Mouse (Mus musculus) skeletal muscle tissue, adult 2 months (tissue): ENCODE data around the gene Zfp563.

Experiments
- DNase-seq: peaks from one replicate; pipeline ENCODE4 v3.0.0-alpha.2; 2012; ENCODE audit warnings: low read depth, low spot score

Gene Zfp563

DNA sequence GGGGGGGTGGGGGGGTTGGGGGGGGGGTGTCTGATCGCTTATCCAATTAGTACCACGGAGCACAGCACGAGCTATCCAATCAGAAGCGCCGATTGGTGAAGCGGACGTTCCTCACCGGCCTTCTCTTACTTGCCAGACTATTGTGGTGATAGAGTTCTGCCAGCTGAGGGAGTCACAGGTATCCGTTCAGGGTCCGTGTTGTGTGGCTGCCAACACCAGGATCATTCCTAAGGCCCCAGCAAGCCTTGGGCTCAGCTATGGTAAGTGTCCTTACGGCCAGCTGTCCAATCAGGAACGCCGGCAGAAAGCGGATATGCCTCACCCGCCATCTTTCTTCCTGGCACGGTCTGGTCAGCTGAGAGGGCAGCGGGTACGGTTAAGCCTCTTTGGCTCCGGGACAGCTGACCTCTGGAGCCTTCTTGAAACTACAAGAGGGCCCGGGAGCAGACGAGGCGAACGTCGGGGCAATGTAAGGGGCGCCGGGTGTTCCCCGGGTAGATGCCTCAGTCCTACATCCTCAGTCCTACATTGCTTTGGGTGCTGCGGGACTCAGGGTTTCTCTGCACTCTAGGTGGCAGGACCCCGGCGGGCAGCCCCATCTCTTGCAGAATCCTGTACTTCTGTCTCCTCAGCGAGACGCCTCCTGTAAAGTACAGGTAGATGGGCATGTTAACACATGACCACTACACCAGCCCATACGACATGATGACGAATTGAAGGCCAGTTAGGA is at the start of gene Zfp563:
Gene Zfp563, plus strand, starts transcription at position 91 of the 730 bp plus-strand sequence.
- peak; percentile 94 for DNase-seq

DNA sequence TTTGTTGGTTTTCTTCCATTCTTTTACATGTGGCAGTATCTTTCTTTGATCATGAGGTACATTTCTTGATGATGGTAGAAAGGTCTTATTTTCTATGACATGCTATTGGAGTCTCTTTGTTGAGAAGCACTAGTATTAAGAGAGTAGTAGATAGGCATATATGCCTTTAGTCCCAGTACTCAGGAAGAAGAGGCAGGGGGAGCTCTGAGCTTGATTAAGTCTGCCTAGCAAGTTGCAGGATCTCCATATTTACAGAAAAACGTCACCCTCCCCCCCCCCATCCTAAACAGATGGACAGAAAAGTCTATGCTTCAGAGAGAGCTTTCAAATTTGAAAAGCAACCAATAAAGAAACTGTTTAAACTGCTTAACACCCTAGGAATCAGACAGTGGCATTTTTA is 30.3 kb upstream of the Zfp563 start:
- DNase-seq: no peak

DNA sequence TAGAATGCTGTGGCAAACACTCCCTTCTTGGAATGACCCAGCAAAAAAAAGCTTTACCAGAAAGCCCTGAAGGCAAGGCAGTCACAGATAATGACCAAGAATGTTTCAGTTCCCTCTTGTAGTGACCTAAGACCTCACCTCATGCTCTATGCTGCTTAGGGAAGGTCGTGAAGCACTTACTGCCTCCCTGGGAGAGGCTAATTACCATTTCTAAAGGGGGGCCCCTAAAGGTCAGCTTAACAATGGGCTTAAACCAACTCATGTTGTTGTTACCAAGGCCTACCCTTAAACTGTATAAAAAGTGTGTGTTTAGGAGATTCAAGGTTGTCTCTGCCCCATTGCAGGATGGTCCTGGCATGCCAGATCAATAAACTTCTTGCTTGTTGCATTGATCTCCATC is 26.1 kb upstream of the Zfp563 start:
- no peak for DNase-seq

DNA sequence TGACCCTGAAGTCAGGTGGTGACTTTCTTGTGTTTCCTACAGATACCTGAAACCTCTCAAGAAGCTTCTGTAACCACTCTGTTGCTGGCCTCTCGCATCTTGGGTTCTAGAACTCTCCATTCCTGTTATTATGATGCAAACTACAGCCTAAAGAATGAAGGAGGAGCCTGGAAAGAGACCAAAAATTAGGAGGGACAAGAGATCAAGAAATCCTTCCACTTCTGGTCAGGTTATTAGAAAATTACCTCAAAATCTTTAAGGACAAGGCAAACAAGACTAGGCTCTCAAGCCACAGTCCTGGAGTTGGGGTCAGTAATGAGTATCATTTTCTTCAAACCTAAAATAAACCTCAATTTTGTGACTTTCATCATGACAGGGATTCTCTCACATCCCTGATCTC is 21.2 kb upstream of the Zfp563 start, which contains the start of gene 4921501E09Rik:
Gene 4921501E09Rik, minus strand, starts transcription at position 101 of the 400 bp plus-strand sequence.
- DNase-seq: no peak

DNA sequence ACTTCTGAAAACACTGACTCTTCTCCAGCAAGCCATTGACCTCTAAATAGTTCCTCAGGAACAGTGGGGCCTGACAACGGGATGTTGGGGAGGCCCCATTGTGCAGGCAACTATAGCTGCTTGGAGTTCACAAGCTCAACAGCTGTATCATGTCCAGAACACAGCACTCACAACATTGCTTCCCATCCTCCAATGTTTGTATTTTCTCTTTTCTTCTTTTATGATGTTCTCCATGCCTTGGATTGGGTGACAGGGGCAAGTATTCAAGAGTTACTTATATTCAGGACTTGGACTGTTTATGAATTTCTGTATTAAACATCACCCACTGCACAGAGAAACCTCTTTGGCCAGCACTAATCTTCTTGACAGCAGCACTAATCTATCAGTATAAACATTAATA is 2.5 kb downstream of the Zfp563 start:
- no peak for DNase-seq

DNA sequence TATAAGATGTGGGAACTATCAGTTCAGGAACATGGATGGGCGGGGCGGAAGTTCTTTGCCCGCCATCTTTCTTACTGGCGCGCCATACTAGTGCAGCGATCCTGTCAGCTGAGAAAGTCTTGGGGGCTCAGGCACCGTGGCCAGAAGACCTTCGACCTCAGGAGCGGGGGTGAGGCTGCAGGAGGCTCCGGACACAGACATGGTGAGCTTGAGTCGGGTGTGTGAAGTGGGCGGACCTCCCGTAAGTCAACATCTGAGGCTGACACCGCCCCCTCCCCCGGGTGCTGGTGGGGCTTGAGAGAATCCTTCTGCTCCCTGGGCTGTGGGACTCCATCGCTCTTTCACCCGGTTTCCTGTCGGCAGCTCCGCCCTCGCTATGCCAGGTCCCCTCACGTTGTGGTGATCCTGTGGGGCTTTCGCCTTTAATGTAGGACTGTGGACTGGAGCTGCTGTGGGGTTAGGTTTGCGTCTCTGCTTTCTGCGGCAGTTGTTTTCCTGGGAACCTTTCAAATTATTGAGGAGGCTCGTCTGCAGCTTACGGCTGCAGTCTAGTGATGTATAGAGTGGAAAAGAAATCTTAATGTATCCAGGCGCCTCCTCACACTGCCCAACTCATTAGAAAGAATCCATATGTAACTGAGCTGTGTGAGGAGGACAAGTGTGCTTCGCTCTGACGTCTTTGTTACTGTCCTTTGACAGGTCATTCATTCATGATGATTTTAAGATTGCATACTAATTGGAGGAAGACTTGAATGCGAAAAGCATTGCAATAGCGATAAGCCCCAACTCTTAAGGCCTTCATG is 3.5 kb downstream of the Zfp563 start:
- peak; percentile 36 for DNase-seq

DNA sequence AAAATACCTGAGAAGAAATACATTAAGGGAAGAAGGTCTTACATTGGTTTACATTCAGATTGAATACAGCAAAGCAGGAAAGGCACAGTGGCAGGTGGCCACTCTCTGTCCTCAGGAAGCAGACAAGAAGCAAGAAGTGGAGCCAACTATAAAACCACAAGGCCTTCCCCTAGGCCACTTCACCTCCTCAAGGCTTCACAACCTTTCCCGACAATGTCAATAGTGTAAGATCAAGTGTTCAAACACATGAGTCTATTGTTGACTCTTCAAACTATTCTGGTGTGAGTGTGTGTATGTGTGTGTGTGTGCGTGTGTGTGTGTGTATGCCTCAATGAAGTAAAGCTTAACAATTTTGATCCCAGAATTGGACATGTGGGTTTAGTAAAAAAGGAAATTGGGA is 8.3 kb downstream of the Zfp563 start:
- no peak for DNase-seq

DNA sequence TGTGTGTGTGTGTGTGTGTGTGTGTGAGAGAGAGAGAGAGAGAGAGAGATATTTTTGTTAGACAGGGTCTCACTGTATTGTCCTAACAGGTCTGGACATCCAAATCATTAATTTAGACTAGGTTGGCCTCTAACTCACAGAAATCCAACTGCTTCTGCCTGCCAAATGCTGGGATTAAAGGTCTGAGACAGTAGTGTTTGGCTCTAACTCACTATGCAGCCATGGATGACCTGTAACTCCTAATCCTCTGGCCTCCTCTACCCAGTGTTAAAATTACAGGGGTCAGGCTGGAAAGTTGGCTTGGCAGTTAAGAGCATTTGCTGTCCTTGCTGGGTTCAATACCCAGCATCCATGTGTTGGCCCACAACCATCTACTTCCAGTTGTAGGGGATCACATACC is 35.4 kb downstream of the Zfp563 start:
- DNase-seq: no peak

DNA sequence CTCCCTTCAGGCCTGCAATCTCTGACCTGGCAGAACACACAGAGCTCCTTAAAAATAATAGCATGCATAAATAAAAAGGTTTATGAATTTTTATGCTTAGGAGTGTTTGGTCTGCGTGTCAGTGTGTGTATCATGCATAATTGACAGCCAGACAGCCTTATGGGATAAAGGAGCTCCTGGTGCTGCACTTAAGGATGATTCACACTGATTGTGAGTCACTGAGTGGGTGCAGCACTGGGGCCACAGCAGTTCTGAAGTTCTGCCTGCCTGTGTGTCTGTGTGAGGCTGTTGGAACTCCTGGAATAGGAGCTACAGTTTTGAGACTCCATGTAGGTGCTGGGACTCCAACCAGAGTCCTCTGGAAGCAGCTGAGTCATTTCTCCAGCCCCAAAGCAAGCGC is 37.1 kb downstream of the Zfp563 start:
- no peak for DNase-seq

DNA sequence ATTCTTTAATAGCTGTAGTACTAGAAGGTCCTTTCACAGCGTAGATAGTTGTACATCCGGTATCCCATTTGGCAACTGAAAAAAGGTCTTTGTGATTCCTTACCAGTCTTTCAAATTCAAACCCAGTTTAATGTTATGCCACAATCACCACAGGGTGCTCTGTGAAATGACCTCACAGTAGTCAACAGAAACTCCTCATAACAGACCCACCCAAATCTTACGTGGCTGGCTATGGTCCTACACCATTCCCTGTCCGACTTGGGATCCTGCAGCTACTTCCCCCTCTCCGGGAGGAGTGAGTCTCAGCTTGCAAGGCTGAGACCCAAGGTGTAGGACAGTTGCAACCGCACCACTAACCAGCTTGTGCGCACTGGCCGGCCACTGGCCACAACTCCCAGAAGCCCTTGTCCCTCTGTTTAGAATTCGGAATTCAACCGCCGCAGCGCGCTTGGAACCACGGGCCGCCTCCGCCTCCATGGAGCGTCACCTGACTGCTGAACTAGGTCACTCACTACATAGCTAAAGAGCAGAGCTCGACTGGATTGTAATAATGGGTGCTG is 50.2 kb downstream of the Zfp563 start, which contains the start of gene Morc2b:
Gene Morc2b, minus strand, starts transcription at position 423 of the 560 bp plus-strand sequence.
- DNase-seq: no peak
